Mouse (Mus musculus): ENCODE results near the gene Ckap5.
A peak's percentile ranks its signal among the peaks of the same experiment; 100 is the strongest.

- TF ChIP-seq CTCF (IDR thresholded peaks at IDR 0.05; ENCODE audit: low read depth) (no peak), EP300 (IDR thresholded peaks at IDR 0.05; ENCODE audit: low read depth) (peak; percentile 84)
Observed at GRCm38 (mm10) chr2:91634841-91635240, 108.3 kb downstream of the Ckap5 start.

Data from liver, embryonic 14.5 days (tissue).